Mouse (Mus musculus) cerebellum, adult 2 months (tissue): ENCODE measurements around the gene Hivep3.

ENCODE experiments used
- CTCF ChIP-seq: fragments of 200-500 bp; IDR thresholded peaks from 2 replicates; pipeline ENCODE4 v1.5.1; 2011; ENCODE audit warnings: low read depth, mild to moderate bottlenecking, control low read depth, low read length, moderate library complexity, borderline replicate concordance; ENCODE audit not compliant: insufficient read depth
- POLR2A ChIP-seq: fragments of 200-500 bp; IDR thresholded peaks from 2 replicates; pipeline ENCODE4 v1.6.1; 2011; ENCODE audit warnings: low read length, control low read depth, borderline replicate concordance; ENCODE audit not compliant: insufficient read depth

- no peak for TF ChIP-seq CTCF
- no peak for TF ChIP-seq POLR2A
These were observed 154.1 kb downstream of the Hivep3 start for GRCm38 (mm10) chr4:119887523-119888177.
